Mouse (Mus musculus) kidney, embryonic 14.5 days (tissue): ENCODE results near the gene Dthd1. TPM values are rescaled to one million over a fixed set of nuclear protein-coding genes. Genes with fewer than 3 reads are reported as not detected.

ENCODE experiments used
- ATAC-seq: fragments of 200-750 bp; cut with Nextera tagmentation; 2 replicates; pipeline ENCODE4 v1.8.0; 2017; ENCODE audit warnings: moderate number of reproducible peaks, mild to moderate bottlenecking, moderate TSS enrichment, moderate library complexity; ENCODE audit not compliant: low FRiP score, low TSS enrichment
- H3K27ac ChIP-seq: fragments of 300-500 bp; sonication (generic); 2 replicates; pipeline ENCODE4 v1.5.1; 2014; ENCODE audit warnings: low read depth, mild to moderate bottlenecking, low read length, moderate library complexity, mixed read lengths
- H3K27me3 ChIP-seq: fragments of 300-500 bp; sonication (generic); 2 replicates; pipeline ENCODE4 v1.6.1; 2014; ENCODE audit warnings: mild to moderate bottlenecking, low read length; ENCODE audit not compliant: control insufficient read depth, insufficient read depth
- H3K36me3 ChIP-seq: fragments of 300-500 bp; sonication (generic); 2 replicates; pipeline ENCODE4 v1.6.1; 2014; ENCODE audit warnings: low read length, mixed read lengths; ENCODE audit not compliant: control insufficient read depth, insufficient read depth
- H3K4me1 ChIP-seq: fragments of 300-500 bp; sonication (generic); 2 replicates; pipeline ENCODE4 v1.6.1; 2014; ENCODE audit warnings: low read length, mixed read lengths; ENCODE audit not compliant: control insufficient read depth, insufficient read depth
- H3K4me2 ChIP-seq: fragments of 300-500 bp; sonication (generic); replicated peaks from 2 replicates; pipeline ENCODE4 v1.6.1; 2014; ENCODE audit warnings: low read depth, mild to moderate bottlenecking, low read length
- H3K4me3 ChIP-seq: fragments of 300-500 bp; sonication (generic); 2 replicates; pipeline ENCODE4 v1.5.1; 2014; ENCODE audit warnings: mild to moderate bottlenecking, low read length
- H3K9ac ChIP-seq: fragments of 300-500 bp; sonication (generic); 2 replicates; pipeline ENCODE4 v1.6.1; 2014; ENCODE audit warnings: low read depth, mild to moderate bottlenecking, low read length, moderate library complexity
- H3K9me3 ChIP-seq: fragments of 300-500 bp; sonication (generic); 2 replicates; pipeline ENCODE4 v1.6.1; 2016; ENCODE audit warnings: low read length; ENCODE audit not compliant: control insufficient read depth
- WGBS: fragments of 180-500 bp; shearing (Covaris S2); extraction: QIAGEN DNeasy Blood & Tissue Kit; methylation state at CpG from one replicate; pipeline ENCODE4 v1.1.7; 2014; 5-methylcytosine and 5-hydroxymethylcytosine counted together
- polyA plus RNA-seq: library from polyadenylated mRNA; unstranded; fragments of >200 nt; fragmentation: Nextera tagmentation; extraction: Ambion mirVana; gene quantifications from 2 replicates; pipeline ENCODE4 v1.2.1, GENCODE M21; 2014

Dthd1 gene
- polyA plus RNA-seq, 1 experiment from 2014 or later, result not detected

DNA sequence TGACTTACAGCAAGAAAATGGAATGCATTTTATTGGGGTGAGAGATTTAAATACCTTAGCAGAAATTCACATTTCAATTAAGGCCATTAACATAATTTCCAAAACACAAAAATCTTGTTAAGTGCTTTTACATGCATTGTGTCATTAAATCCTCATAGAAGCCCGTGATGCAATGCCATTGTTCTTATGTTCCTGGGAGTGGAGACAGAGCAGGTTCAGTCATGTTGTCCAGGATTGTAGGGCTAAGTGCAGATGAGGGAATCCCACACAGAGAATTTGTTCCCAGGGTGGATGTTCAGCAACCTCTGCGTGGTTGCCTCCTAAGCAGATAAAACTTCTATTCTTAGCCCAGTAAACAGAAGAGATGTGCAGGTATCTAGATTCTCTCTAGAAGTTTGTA is 37.7 kb downstream of the Dthd1 start:
- no peaks in the 10 kb centered on the region for H3K27me3 ChIP-seq
- no peaks in the 10 kb centered on the region for H3K4me1 ChIP-seq
- H3K9me3 ChIP-seq, result no peaks in the 10 kb centered on the region
- 75% methylated on average over 2 of the region's 2 CpGs for WGBS
- no peak overlapping the region for H3K27ac ChIP-seq
- no peaks in the 10 kb centered on the region for H3K36me3 ChIP-seq
- no peak overlapping the region for H3K4me2 ChIP-seq
- H3K9ac ChIP-seq, result no peak overlapping the region
- H3K4me3 ChIP-seq, result no peak overlapping the region
- ATAC-seq, result no peak

DNA sequence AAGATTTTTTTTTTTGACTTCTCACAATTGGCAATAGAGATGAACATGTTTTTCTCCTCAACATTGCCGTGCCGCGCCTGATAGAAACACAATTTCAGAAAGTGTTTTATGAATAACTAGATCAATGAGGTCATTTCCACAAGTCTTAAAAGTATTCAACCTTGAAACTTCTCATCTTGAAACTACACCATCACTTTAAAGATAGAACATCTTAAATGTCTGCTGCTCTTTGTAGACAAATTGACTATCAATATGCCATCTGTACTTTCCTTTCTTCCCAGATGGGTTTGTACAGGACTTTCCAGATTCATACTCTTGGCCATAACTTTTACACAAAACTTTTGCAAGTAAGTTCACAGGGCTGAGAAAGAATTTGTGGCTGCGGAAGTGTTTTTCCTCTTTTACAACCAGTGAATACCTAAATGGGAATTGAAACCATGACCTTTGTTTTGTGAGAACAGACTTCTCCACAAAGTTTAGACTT is 40.8 kb downstream of the Dthd1 start:
- Histone ChIP-seq H3K9me3 (no peaks in the 10 kb centered on the region), H3K27me3 (no peaks in the 10 kb centered on the region), H3K27ac (no peak overlapping the region), H3K9ac (no peak overlapping the region), H3K4me2 (no peak overlapping the region), H3K36me3 (no peaks in the 10 kb centered on the region), H3K4me3 (no peak overlapping the region), H3K4me1 (no peaks in the 10 kb centered on the region)
- no peak for ATAC-seq
- 88% methylated on average over 4 of the region's 4 CpGs for WGBS

DNA sequence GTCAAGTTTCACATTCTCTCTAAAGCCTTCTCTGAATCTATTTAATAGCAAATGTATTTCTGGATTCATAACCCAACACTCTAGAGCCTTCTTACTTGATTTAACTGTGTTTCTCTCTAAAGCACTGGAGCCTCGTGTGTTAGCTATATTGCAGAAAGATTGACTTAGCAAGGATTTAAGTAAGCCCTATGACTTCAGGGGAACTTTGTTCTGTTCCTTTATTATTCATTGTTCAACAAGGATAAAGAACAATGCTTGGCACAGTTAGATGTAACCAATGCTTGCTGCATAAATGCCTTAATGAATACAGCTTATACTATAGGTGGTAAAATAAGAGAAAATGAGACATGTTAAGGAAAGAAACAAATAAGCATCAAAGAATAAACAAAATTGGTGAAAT is 43.9 kb downstream of the Dthd1 start:
- ATAC-seq, result no peak
- H3K4me1 ChIP-seq, result no peaks in the 10 kb centered on the region
- WGBS, result 86% methylated on average over 1 of the region's 1 CpGs

DNA sequence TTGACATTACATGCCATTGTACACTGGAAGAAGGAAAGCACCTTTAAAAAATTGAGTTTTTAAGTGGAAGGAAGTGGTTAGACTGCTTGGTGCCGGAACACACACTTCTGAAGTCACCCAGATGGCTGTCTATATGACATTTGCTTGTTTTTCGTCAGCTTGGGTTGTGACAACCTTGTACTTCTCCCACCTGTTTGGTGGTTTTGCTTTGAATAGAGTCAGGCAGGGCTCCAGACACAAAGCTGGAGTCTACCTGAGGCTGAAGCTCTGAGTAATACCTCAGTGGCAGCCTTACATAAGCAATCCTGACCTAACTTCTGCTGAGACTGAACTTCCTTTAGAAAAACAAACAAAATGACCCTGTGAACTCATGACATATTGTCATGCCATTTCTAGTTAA is 44.7 kb downstream of the Dthd1 start:
- no peaks in the 10 kb centered on the region for H3K27me3 ChIP-seq
- no peaks in the 10 kb centered on the region for H3K9me3 ChIP-seq
- no peak overlapping the region for H3K27ac ChIP-seq
- H3K9ac ChIP-seq, result no peak overlapping the region
- no peak overlapping the region for H3K4me2 ChIP-seq
- H3K4me3 ChIP-seq, result no peak overlapping the region
- no peak for ATAC-seq
- WGBS, result 62% methylated on average over 2 of the region's 2 CpGs
- H3K4me1 ChIP-seq, result no peaks in the 10 kb centered on the region
- H3K36me3 ChIP-seq, result no peaks in the 10 kb centered on the region

More for the DNA sequence above, 43.9 kb downstream of the Dthd1 start:
- Histone ChIP-seq H3K9me3 (no peaks in the 10 kb centered on the region), H3K9ac (no peak overlapping the region), H3K4me3 (no peak overlapping the region), H3K36me3 (no peaks in the 10 kb centered on the region), H3K27ac (no peak overlapping the region), H3K27me3 (no peaks in the 10 kb centered on the region), H3K4me2 (no peak overlapping the region)

DNA sequence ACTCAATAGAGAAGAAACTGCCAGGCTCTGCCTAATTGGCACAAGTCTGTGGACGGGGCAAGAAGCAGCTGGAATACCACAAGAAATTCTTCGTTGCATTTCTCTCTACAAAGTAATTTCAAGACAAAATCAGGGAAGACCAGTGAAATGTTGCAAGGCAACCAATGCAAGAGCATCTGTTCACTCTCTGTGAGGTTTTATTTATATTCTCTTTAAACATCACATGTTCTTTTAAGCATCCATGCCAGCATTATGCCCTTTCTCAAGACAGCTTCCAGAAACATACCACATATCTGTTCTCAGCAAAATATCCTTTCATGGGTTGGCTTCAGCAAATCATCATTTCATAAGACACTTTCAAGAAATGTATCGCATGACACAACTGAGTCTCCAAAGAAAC is 50.7 kb downstream of the Dthd1 start:
- no peak overlapping the region for H3K4me3 ChIP-seq
- no peaks in the 10 kb centered on the region for H3K36me3 ChIP-seq
- no peak overlapping the region for H3K4me2 ChIP-seq
- no peak for ATAC-seq
- H3K9me3 ChIP-seq, result no peaks in the 10 kb centered on the region
- H3K27ac ChIP-seq, result no peak overlapping the region
- H3K4me1 ChIP-seq, result no peaks in the 10 kb centered on the region
- 86% methylated on average over 3 of the region's 3 CpGs for WGBS
- no peak overlapping the region for H3K9ac ChIP-seq
- H3K27me3 ChIP-seq, result no peaks in the 10 kb centered on the region

DNA sequence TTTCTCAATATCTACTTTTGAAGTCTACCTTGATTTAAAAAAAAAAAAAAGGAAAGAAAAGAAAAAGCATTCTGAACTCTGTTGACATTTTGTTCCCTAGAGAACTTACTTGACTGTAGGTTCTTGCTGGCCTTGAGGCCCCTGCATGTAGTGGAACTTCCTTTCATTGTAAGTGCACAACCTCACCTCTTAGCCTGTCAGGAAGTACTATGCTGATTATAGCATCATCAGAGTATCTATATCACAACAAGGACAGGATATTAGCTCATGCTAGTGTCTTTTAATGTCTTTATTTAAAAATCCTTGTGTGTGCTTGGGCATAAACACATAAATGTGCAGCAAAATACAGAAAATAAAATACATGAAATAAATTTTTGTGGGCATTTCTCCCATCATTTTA is 53.4 kb downstream of the Dthd1 start:
- Histone ChIP-seq H3K27ac (no peak overlapping the region), H3K4me3 (no peak overlapping the region), H3K36me3 (no peaks in the 10 kb centered on the region), H3K9me3 (no peaks in the 10 kb centered on the region), H3K9ac (no peak overlapping the region), H3K4me2 (no peak overlapping the region), H3K4me1 (no peaks in the 10 kb centered on the region), H3K27me3 (no peaks in the 10 kb centered on the region)
- ATAC-seq, result no peak

DNA sequence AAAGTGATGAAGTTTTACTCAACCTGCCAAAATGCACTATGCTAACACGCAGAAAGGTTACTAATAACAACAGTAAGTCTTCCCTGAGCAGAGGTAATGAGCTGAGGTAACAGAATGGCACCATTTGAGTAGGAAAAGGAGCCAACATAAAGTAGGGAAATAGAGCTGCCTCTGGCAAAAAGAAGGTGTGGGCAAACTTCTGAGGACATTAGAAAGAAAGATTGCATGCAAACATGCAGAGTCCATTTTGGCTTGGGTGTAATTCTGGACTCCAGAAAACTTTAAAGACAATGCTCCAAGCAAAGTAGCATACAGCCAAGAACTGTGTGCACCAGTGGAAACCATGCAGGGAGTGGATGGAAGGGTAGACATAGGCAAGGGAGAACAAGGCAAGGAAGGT is 65.9 kb downstream of the Dthd1 start:
- Histone ChIP-seq H3K27ac (no peak overlapping the region), H3K4me1 (no peaks in the 10 kb centered on the region), H3K4me3 (no peak overlapping the region), H3K9me3 (no peaks in the 10 kb centered on the region), H3K36me3 (no peaks in the 10 kb centered on the region), H3K9ac (no peak overlapping the region), H3K4me2 (no peak overlapping the region), H3K27me3 (no peaks in the 10 kb centered on the region)
- no peak for ATAC-seq
- 66% methylated on average over 1 of the region's 1 CpGs for WGBS

DNA sequence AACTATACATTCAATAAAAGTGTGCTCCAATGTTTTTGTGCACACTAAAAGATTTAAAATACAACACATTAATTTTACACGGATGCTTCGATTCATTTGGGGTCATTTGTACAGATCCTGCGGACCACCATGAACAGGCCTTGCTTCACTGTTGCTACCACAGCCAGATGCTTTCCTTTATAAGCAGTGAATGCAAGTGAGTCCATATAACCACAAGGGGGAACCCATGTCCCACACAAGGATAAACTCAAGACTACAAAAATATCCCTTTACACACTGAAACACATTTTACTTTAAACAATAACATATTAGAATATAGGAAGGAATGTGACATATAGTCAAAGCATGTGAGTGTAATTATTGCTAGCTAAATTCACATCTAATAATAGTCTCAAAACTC is 81.7 kb downstream of the Dthd1 start:
- H3K36me3 ChIP-seq, result no peaks in the 10 kb centered on the region
- no peak overlapping the region for H3K4me3 ChIP-seq
- H3K27ac ChIP-seq, result no peak overlapping the region
- no peaks in the 10 kb centered on the region for H3K9me3 ChIP-seq
- H3K4me1 ChIP-seq, result no peaks in the 10 kb centered on the region
- 67% methylated on average over 3 of the region's 3 CpGs for WGBS
- no peak overlapping the region for H3K4me2 ChIP-seq
- no peak overlapping the region for H3K9ac ChIP-seq
- 0 out of 2 replicates have a peak, but pooled peaks have one; percentile 64 for ATAC-seq
- H3K27me3 ChIP-seq, result no peaks in the 10 kb centered on the region

DNA sequence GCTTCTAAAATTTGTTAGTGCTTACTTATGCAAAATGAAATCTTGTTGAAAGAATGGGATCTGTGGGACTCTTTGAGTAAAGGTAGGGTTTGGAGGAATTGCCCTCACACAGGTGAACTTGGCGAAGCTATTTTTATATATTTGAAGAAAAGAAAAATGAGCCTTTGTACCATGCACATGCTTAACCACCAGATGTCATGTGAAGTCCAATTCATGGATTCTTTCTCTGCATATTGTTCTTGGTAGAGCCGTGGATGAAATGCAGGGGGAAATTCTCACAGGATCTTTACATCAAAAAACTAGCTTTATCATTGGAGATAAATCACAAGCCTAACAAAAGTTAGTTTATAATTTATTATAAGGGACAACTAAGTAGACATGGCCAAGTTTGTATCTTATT is 93.3 kb downstream of the Dthd1 start:
- Histone ChIP-seq H3K4me1 (no peaks in the 10 kb centered on the region), H3K27me3 (no peaks in the 10 kb centered on the region), H3K9ac (no peak overlapping the region), H3K4me2 (no peak overlapping the region), H3K4me3 (no peak overlapping the region), H3K9me3 (no peaks in the 10 kb centered on the region), H3K36me3 (no peaks in the 10 kb centered on the region), H3K27ac (no peak overlapping the region)
- WGBS, result 81% methylated on average over 2 of the region's 2 CpGs
- no peak for ATAC-seq

DNA sequence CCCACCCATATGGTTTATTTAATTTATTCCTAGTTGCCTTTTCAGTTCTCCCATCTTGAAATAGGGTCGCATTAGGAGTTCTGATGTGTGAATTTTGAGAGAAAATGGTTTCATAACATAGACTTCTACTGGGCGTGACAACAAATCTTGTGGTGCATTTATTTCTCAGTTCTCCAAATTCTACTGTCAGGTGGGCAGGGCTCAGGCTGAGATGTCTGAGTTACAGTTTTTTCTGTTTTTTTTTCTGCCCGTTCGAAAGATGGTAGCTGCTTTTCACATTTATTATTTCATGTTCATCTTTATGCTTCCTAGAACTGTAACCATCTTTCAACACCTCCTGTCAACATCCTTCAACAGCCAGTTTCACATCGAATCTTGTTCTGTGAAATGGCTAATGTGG is 95.5 kb downstream of the Dthd1 start:
- 86% methylated on average over 5 of the region's 5 CpGs for WGBS
- Histone ChIP-seq H3K4me1 (no peaks in the 10 kb centered on the region), H3K9me3 (no peaks in the 10 kb centered on the region), H3K4me2 (no peak overlapping the region), H3K9ac (no peak overlapping the region), H3K4me3 (no peak overlapping the region), H3K27ac (no peak overlapping the region), H3K27me3 (no peaks in the 10 kb centered on the region), H3K36me3 (no peaks in the 10 kb centered on the region)
- no peak for ATAC-seq
